Mouse (Mus musculus): Measurements from ENCODE around the gene Ttc13.

Ttc13 gene

DNA sequence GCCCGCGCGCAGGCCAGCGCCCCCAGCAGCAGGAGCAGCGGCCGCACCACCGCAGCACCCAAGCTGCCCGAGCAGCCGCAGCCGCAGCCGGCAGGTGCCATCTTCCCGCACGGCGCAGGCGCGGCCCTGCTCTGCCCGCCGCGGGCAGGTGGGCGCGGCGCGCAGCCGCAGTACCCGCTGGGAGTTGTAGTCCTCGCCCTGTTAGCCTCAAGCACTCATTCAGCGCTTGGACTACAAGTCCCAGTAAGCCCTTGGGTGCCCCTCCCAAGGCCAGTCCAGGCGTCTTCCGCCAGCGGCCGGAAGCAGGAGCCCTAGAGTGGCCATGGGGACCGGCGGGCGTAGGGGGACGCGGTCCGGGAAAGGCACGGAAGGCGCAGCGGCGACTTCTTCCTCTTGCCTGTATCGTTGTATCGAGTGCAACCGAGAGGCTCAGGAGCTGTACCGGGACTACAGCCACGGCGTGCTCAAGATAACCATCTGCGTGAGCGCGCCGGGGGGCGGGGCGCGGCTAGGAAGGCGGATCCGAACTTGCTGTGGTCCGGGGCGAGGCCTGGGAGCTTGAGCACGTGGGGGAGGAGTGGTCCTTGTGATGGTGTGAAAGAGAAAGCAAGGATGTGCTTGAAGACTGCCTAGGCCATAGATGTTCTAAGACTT lies at the start of gene Ttc13, which contains the start of gene Arv1:
TSS of gene Ttc13 (minus strand) at position 122 of the 654 bp plus-strand sequence.
TSS of gene Arv1 (plus strand) at position 278 of the 654 bp plus-strand sequence.
- peak; percentile 95 for DNase-seq

DNA sequence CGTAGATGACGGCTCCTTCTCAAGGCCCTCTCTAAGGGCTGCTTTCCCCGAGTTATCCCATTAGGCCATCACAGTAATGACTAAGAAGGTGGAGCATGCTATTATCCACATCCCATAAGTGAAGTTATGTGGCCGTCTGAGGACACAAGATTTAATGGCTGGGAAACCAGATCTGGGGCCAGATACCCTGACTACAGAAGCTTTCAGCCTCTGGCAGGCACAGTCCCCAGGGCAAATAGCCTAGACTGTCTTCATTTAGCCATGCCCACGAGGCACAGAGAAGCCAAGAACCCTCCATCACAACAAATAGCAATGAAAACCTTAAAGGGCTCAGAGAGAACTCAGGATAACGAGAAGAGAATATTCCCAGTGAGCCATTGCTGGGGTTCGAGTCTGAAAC lies 41.3 kb upstream of the Ttc13 start:
- DNase-seq, result no peak

DNA sequence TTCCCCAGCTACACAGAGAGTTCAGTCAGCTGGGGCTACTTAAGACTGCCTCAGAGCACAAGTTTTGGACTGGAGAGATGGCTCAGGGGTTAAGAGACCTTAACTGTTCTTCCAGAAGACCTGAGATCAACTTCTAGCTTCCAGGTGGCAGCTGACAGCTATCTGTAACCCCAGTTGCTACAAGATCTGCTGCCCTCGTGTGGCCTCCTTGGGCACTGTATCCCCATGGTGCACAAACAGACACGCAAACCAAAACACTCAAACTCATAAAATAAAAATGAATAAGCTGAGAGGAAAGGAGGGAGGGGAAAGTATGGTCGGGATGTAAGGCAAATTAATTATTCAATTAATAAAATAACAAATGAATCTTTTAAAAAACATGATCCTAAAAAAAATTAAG lies 36.8 kb upstream of the Ttc13 start:
- DNase-seq, result peak; percentile 59

DNA sequence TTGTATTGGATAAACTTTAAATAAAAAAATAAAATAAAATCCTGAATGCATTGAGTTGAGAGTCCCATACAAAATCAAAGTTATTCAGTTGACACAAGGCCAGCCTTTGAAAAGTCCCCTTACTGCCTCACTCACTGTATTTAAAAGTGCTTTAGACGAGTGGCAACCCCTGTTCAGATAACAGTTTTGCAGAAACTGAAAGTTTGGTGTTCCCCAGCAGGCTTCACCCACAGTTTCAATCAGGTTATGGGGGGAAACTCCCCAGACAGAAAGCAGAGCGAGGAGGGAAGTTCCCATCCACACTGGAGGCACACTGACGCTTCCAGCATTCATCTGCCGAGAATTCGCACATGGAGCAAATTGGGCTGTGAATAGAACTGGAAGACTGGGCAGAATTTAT lies 34.8 kb upstream of the Ttc13 start:
- no peak for DNase-seq

DNA sequence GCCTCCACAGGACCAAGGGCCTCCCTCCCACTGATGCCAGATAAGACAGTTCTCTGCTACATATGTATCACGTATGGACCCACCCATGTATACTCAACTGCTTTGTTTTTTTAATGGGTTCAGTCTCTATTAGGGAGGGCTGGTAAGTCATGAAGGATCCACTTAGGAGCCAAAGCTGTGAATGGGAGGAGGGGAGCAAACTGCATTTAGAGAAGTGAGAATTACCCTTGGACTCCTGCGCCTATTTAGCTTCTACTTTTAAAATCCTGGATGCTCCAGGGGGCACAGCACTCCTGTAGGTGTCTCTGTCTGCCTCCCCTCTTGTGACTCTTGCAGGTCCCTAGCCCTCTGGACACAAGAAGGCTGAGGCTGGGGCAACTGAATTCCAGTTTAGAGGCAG lies 34.4 kb upstream of the Ttc13 start:
- DNase-seq, result no peak

DNA sequence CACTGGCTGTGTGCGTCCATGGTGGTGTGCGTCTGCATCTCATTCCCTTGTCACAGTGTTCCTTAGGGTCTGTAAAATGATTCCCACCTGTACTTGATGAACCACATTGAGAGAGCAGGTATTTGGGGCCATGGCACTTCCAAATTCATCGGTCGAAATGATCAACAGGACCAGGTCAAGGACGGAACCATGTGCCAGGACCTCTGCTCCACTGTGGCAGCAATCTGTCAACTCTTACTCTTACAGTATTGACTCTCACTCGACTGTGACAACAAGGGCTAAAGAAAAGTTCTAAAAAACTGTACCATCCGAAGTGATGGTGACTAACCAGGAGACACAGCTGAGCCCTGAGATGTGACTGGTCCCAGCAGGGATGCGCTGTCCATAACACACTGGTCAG lies 33.7 kb upstream of the Ttc13 start:
- DNase-seq, result no peak

DNA sequence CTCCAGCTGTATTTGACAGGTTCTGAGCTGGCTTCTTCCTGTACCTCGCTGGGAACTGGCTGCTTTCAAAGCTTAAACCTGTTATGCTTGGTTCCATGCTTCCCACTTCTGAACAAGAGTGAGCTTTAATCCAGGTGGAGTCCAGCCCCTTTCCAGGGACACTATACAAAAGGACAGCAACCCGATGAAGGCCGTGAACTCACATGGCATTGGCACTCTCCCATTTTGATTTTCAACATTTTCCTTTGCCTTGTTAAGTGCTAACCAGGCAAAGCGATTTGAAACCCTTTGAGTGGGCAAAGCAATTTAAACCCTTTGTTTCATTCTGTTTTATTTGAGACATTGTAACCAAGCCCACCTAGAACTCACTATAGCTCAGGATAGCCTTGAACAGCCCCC lies 33.0 kb upstream of the Ttc13 start:
- DNase-seq, result no peak

DNA sequence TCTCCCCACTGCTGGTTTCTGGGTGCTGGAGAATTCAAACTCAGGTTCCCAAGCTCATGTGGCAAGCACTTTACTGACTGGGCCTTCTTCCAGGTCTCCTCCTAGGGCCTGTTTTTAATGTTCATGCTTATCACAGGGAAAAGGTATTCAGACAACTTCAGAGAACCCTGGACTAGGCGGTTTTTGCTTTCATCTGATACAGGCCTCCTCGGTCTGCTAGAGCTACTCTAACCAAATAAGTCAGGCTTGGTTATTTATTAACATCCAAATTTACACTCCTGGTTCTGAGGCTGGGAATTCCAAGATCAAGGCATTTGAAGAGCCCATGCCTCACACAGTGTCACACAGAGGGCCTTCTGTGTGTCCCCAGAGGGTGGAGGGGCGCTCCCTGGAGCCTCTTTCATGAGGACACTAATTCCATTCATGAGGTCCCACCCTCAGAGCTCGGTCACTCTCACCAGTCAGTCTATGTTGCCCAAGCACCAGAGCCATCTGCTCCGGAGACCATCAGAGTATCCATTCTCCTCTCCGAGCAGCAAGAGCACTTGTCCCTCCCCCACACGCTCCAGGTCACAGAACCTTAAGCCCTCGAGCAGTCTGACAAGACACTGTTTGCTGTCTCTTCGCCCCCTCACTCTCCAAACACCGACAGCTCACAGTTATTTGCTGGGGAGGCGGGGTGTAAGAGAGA lies 32.5 kb upstream of the Ttc13 start:
- DNase-seq, result no peak

DNA sequence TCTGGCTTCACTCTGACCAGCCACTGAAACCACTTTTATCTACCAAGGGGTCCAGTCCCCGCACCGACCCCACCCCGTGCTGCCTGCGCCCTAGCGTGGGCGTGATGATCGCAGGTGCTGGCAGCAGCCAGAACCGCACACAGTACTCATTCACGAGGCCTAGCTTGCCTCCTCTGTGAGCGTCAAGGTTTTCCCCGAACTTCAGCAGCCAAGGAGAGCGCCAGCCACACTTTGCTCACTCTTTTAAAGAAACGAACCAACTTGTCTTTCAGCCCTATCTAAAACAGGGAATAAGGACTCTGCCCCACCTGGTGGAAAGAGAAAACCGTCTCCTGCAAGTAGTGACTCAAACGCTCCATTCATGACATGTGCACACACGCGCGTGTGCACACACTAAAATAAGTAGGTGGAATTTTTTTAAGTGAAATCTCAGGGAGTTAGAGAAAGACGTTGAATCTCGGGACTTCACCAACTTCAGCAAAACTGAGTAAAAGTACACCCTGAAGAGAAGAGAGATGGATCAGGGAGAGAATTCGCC lies 30.6 kb upstream of the Ttc13 start:
- no peak for DNase-seq

DNA sequence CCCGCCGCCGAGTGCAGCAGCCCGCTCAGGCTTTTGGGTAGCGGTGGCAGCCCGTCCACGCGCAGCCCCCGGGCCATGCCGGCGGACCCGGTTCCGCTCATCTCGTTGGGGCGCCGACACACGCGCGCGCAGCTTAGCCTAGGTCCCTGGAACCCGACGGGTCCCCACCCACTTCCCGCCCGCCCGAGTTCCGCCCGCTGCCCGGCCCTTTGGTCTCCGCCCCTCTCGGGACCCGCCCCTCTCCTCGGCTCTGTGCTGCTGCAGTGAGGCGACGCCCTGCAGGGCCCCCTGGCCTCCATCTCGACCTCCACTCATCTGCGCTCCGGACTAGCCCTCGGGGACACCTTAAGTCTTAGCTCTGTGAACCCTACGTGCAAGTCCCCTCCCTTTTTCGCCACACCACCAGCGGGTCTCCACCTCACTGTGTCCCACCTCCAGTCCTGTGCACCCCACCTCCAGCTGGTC lies 30.0 kb upstream of the Ttc13 start, which contains the start of gene Fam89a:
TSS of gene Fam89a (minus strand) at position 124 of the 465 bp plus-strand sequence.
- DNase-seq, result peak; percentile 62

DNA sequence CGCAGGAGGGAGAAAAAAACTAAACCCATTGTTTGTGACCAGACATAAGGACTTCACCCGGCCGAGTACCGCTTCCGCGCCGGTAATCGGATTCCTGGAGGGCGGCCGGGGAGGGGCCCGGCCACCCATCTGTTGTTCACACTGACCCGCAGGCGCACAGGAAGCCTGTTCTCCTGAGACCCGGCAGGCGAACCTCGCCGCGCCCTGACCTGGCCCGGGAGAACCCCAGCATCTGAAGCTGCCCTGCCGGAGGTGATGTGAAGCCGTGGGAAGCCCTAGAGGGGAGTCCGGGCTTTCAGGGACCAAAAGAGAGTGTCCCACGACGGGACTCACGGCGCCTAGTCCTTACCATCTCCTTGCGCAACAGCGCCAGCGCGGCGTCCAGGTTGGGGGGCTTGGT lies 29.4 kb upstream of the Ttc13 start:
- DNase-seq, result no peak

DNA sequence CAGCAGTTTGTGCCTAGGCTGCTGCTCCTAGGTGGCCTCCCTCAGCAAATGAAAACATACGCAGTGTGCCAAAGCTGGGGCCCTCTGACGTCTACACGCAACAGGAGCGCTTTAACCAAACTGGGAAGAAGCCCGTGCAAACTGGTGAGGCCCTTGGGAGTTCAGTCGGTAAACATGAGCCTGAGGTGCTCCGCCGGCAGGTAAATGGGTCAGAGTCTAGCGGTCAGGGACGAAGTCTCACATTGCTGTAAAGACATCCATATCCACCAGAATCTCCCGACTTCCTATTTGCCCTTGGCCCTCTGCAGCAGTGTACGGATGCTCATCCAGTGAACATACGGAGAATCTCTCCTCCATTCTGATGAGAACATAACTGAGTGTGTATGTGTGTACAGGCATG lies 24.9 kb upstream of the Ttc13 start:
- DNase-seq, result no peak

DNA sequence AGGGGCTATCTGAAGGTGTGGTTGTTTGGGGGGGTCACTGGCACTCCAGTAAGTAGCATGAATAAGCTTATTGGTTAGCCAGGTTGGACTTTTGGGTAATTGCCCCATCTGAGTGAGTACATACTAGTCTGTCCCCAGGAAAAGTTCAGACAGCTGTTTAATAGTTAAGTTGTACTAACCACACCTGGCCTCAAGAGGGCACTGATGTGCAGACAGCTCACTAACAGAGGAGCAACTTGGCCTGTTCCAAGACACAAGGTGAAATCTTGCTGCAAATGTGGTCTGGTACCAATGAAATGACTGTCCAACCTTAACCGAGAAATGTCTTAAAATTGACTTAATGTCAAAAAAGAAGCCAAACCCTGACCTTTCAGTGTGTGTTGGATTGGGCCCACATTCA lies 17.5 kb upstream of the Ttc13 start:
- peak; percentile 43 for DNase-seq

DNA sequence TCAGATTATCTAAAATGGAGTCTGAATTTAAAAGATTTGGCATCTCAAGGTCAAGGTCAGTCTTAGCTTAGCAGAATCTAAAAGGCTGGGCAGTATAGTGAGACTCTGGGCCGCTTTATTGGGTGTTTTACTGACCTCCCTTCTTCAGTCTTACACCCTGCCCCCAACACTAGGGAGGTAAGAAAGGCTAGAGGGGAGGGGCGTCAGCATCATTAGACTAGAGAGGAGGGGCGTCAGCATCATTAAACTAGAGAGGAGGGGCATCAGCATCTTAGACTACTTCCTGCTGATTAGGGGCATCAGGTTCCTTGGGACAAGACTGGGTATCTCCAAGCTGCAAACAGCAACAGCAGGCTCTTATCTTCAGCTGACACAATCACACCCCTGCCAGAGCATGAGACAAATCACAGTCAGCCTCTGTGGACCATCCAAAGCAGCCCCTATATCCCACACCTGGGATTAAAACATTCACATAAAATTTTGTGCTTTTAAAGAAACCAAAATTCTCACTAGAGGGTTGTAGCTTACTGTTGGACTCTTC lies 13.7 kb upstream of the Ttc13 start:
- DNase-seq, result no peak

DNA sequence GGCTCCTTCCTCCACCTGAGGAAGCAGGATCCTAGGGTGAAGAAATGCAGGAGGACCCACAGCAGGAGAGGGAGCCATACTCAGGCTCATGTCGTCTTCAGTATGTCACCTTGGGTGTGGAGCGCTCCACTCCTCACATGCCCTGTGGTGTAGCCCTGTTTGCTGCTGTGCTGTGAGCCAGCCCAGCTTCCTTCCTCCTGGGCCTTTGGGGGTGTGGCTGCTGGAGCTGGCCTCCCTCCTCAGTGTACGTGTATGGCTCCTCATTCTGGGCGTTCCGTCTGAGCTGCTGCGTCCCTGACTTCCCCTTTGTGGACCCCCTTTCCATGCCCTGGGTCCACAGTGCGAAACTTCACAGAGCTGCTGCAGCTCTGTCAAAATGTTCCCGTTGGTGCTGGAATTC lies 11.0 kb upstream of the Ttc13 start:
- DNase-seq, result no peak

DNA sequence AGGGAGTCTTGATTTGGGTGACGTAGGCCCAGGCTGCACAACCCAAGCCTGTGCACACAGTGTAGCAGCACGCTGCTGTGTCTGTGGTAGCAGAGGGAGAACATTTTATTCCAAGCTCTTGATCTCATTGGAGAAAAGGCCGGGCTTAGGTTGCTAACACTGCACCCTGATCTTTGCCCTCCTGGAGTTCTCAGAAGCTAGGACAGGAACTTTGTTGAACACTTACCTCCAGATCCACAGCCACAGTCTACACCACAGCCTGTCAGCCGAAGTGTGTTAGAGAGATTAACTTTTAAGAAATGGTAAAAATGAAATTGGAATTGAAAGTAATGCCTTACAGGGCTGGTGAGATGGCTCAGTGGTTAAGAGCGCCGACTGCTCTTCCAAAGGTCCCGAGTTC lies 2.5 kb upstream of the Ttc13 start:
- DNase-seq, result no peak

DNA sequence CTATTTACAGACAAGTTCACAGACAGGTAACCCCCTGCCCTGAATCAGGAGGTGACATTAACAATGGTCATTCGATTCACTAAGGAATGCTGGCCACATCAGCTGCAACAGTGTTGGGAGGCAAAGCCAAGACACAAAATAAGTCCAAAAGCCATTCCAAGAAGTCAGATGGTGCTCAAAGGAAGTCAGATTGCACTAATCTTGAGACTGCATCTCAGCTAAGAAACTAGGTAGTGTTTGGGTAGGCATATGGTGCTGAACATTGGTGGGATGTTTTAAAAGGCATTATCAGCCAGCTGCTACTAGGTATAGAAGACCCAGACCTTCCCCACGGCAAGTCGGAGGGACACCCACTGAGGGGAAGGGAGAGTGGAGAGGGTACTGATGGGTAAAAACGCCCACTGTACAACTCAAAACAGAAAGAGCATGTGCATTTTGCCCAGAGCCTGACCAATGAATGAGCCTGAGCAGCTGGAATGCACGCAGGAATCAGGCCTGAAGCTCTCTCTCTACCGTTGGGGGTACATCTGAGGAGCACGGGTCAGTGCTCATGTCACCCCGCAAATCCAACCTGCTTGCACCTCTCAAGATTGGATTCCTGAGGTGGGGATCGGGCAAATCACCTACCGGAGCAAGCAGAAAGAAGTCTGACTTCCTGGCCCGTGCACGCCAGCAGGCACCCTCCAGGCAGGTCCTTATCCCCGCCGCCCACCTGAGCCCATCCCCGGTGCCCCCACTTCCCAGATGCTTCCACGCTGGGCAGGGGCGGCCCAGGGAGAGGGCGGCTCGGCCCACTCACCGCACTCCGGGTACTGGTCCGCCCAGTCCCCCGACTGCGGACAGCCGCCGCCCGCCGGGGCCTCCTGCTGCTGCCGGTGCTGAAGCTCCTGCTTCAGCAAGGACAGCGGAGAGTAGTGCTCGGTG lies 583 bp downstream of the Ttc13 start:
- DNase-seq, result no peak

DNA sequence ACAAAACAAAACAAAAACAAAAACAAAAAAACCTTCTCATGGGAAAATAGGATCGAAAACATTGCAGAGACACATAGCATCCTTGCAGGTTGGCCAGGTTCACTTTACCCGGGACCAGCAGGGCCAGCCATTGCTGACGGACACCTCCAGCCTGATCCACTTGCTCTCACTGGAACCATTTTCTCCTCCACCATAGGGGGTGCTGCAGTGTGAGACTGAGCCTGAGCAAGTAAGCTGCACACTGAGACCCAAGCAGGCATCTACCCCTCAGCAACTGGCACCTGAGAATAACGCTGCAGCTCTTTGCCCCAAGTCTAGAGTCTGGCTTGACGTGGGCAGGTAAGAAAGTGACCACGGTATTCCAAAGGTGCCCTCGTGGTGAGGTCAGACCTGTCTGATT lies 1.6 kb downstream of the Ttc13 start:
- DNase-seq, result peak; percentile 27

DNA sequence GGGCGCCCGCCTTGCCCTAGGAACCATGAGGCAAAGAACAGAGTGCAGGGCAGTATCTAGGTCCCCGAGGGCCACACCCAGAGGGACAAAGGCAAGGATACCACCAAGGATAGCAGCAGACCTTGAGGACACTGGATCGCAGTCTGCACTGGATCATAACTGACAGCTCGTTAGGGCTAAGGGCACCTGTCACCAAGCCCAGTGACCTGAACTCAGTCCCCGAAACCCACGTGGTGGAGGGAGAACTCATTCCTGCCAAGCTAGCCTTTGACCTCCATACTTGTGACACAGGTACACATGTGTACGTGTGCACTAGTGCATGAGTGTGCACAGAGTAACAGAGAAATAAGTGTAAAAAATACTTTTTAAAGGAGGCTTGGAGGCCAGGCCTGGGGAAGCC lies 6.0 kb downstream of the Ttc13 start:
- no peak for DNase-seq

DNA sequence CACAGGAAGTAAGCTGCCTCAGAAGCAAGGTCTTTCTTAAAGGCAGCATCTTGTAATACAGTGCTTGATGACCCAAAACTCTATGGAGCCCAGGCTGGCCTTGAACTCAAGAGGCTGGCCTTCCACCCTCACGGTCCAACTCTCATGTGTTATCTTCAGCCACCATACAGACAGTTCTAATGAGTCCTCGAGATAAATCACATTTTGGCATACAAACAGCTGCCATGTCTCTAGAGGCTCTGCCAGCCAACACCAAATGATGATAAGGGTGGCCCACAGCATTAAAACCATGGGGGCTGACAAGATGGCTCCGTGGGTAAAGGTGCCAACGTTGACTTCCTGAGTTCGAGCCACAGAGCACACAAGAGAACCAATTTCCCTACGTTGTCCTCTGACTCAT lies 8.6 kb downstream of the Ttc13 start:
- DNase-seq, result no peak

DNA sequence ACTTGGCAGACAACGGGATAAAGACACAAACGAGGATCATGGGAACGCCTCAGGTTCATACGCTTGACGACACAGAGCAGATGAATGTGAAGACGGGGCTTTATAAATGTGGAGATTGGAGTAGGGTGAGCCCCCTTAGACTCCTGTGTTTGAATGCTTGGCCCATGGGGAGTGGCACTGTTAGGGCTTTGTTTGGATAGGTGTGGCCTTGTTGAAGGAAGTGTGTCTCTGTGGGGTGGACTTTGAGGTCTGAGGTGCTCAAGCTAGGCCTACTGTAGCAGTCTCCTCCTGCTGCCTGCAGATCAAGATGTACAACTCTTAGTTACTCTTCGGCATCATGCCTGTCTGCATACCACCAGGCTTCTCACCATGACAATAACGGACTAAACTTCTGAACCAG lies 16.0 kb downstream of the Ttc13 start:
- DNase-seq, result no peak

DNA sequence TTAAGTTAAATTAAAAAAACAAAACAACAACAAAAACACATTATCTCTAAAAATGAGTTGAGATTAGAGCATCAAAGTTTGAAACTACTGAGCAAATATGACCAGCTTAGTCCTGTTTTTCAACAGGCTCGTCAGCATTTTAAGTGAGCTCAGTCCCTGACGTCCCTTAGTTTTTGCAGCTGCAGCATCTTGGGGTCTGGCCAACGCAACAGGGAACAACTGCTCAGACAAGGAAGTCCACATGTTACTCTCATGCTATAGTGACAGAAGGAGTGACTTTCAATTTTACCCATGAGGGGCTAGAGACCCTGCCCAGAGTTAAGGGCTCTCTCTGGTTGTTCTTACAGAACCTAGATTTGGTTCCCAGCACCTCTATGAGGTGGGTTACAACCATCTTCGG lies 17.4 kb downstream of the Ttc13 start:
- DNase-seq, result no peak

DNA sequence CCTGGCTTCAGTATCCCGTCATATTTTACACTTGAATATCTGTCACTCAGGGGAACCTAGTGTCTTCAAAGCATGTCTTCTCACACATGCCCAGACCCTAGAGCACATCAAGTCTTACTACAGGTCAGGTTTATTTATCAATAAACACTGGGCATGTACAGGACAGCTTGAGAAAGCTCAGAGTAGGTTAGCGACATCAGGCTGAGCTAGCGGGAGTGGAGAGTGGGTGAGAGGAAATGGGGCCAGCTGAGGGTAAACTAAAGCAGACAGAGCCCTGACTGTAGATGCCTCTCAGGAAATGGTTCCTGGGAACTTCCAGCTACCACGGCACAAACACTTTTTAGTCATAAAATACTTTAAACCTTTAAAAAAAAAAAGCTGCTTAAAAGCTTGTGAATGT lies 18.3 kb downstream of the Ttc13 start:
- peak; percentile 68 for DNase-seq
